Mouse (Mus musculus): ENCODE measurements around the gene Rnf181. TPM values are rescaled to one million over a fixed set of nuclear protein-coding genes. Genes with fewer than 3 reads are reported as not detected.

Rnf181 gene
- polyA plus RNA-seq, 1 experiment from 2014 or later = 136 TPM

- no peak overlapping the region for H3K4me2 ChIP-seq (replicated peaks)
- H3K4me3 ChIP-seq (replicated peaks; ENCODE audit: low read length) = no peak overlapping the region
- peaks cover 32% of the 10 kb centered on the region for H3K27me3 ChIP-seq (ENCODE audit: control insufficient read depth, insufficient read depth, low read length)
- H3K4me1 ChIP-seq (replicated peaks; ENCODE audit: control insufficient read depth, insufficient read depth, low read length) = 0 out of 2 replicates have a peak, but pooled peaks cover 4% of the 10 kb centered on the region
- ATAC-seq (ENCODE audit: low FRiP score) (no peak), DNase-seq (ENCODE audit: low spot score) (no peak)
- no peaks in the 10 kb centered on the region for H3K9me3 ChIP-seq (ENCODE audit: control insufficient read depth, low read length)
- H3K9ac ChIP-seq = no peak overlapping the region
- H3K36me3 ChIP-seq (replicated peaks; ENCODE audit: control insufficient read depth, insufficient read depth) = no peaks in the 10 kb centered on the region
- 87% methylated on average over 8 of the region's 8 CpGs for WGBS
- H3K27ac ChIP-seq = no peak overlapping the region
Observed at GRCm38 (mm10) chr6:72378510-72379234, 11.9 kb upstream of the Rnf181 start.

- H3K4me2 ChIP-seq (replicated peaks) = no peak overlapping the region
- peaks cover 11% of the 10 kb centered on the region for H3K27me3 ChIP-seq (ENCODE audit: control insufficient read depth, insufficient read depth, low read length)
- H3K9ac ChIP-seq = no peak overlapping the region
- H3K9me3 ChIP-seq (ENCODE audit: control insufficient read depth, low read length) = no peaks in the 10 kb centered on the region
- H3K36me3 ChIP-seq (replicated peaks; ENCODE audit: control insufficient read depth, insufficient read depth) = no peaks in the 10 kb centered on the region
- no peak overlapping the region for H3K4me3 ChIP-seq (replicated peaks; ENCODE audit: low read length)
- H3K27ac ChIP-seq = no peak overlapping the region
- no peak for ATAC-seq (ENCODE audit: low FRiP score)
- WGBS = 88% methylated on average over 15 of the region's 15 CpGs
- no peaks in the 10 kb centered on the region for H3K4me1 ChIP-seq (replicated peaks; ENCODE audit: control insufficient read depth, insufficient read depth, low read length)
- no peak for DNase-seq (ENCODE audit: low spot score)
Observed at GRCm38 (mm10) chr6:72374820-72375563, 8.2 kb upstream of the Rnf181 start.

DNA sequence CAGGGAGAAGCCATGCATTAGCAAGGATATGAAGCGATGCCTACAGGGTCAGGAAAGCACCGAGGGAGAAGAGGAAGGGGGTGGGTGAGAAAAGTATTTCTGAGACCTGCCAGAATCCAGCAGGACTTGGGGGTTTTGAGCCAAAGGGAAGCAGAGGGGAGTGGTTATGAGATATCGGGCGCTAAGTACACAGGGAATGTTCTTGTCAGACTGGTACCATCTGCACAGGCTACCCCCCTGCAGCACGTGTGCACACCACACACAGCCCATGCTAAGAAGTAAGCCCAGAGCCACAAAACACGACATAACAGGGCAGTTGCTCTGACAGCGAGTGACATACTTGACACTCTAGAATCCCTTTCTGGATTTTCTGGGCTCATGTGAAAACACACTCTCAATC, 7.5 kb upstream of the Rnf181 start:
- Histone ChIP-seq H3K4me3 (replicated peaks; ENCODE audit: low read length) (no peak overlapping the region), H3K4me2 (replicated peaks) (no peak overlapping the region), H3K27me3 (ENCODE audit: control insufficient read depth, insufficient read depth, low read length) (peaks cover 3% of the 10 kb centered on the region; the same call in 1 of the 2 replicates), H3K27ac (no peak overlapping the region), H3K9ac (no peak overlapping the region), H3K36me3 (replicated peaks; ENCODE audit: control insufficient read depth, insufficient read depth) (no peaks in the 10 kb centered on the region), H3K9me3 (ENCODE audit: control insufficient read depth, low read length) (no peaks in the 10 kb centered on the region), H3K4me1 (replicated peaks; ENCODE audit: control insufficient read depth, insufficient read depth, low read length) (no peaks in the 10 kb centered on the region)
- 74% methylated on average over 7 of the region's 7 CpGs for WGBS
- ATAC-seq (ENCODE audit: low FRiP score) (no peak), DNase-seq (ENCODE audit: low spot score) (no peak)

DNA sequence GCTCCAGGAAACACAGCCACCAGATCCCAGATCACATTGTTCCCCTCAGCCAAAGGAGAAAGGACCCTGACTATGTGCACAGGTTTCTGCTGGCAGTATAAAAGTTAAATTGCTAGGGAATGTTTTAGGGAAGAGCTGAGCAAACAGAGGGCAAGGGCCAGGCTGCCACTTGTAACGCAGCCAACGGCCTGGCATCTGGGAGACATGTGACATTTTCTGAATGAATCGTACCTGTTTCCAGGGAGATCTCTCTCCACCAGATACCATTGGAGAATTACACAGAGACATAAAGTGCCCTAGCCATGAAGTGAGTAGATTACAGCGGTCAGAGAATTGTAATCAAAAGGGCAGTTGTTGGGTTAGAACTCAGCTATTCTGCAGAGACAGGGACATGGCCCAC, 6.4 kb upstream of the Rnf181 start:
- Histone ChIP-seq H3K27me3 (ENCODE audit: control insufficient read depth, insufficient read depth, low read length) (no peaks in the 10 kb centered on the region), H3K9me3 (ENCODE audit: control insufficient read depth, low read length) (no peaks in the 10 kb centered on the region), H3K36me3 (replicated peaks; ENCODE audit: control insufficient read depth, insufficient read depth) (no peaks in the 10 kb centered on the region), H3K4me2 (replicated peaks) (no peak overlapping the region), H3K27ac (no peak overlapping the region), H3K4me1 (replicated peaks; ENCODE audit: control insufficient read depth, insufficient read depth, low read length) (no peaks in the 10 kb centered on the region), H3K9ac (no peak overlapping the region), H3K4me3 (replicated peaks; ENCODE audit: low read length) (no peak overlapping the region)
- WGBS = 93% methylated on average over 4 of the region's 4 CpGs
- DNase-seq (ENCODE audit: low spot score) (no peak), ATAC-seq (ENCODE audit: low FRiP score) (no peak)

DNA sequence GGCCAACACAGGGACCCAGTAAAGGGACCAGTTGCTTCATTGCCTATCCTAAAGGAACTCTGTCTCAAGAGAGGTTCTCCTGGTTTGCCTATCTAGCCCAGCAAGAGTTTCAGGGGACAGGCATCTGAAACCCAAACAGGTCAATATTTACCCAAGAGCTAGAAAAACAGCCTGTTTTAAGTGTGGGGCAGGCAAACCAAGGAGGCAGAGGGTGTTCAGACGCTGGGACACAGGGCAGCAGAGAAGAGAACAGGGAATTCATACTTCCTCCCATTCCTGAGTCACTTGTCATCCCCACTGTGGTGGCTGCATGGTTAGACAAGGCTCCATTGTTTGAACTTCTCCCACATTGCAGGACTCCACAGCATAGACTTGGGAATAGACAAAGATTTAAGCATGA, 4.8 kb upstream of the Rnf181 start:
- Histone ChIP-seq H3K27me3 (ENCODE audit: control insufficient read depth, insufficient read depth, low read length) (no peaks in the 10 kb centered on the region), H3K4me1 (replicated peaks; ENCODE audit: control insufficient read depth, insufficient read depth, low read length) (no peaks in the 10 kb centered on the region), H3K4me2 (replicated peaks) (no peak overlapping the region), H3K9me3 (ENCODE audit: control insufficient read depth, low read length) (no peaks in the 10 kb centered on the region), H3K4me3 (replicated peaks; ENCODE audit: low read length) (no peak overlapping the region), H3K36me3 (replicated peaks; ENCODE audit: control insufficient read depth, insufficient read depth) (no peaks in the 10 kb centered on the region), H3K9ac (no peak overlapping the region), H3K27ac (no peak overlapping the region)
- ATAC-seq (ENCODE audit: low FRiP score) (no peak), DNase-seq (ENCODE audit: low spot score) (no peak)
- whole genome bisulfite sequencing = 33% methylated on average over 1 of the region's 1 CpGs

DNA sequence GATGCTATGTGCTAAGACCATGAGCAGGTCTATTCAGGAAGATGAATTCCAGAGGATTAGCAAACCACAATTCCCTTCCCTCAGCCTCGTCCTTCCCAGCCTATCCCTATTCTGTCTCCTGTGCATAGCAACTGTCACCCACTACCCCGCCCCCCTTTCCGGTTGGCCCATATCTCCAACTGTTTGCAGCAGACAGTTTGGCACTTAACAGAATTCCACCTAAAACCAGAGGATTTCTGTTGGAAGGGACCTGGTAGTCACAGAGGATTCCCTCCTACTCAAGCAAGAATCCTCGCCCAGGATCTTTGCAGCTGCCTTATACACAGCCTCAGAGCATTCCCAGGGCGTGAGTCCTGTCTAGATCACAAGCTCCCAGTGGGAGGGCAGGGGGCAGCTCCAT, 4.4 kb upstream of the Rnf181 start:
- Histone ChIP-seq H3K4me3 (replicated peaks; ENCODE audit: low read length) (no peak overlapping the region), H3K4me1 (replicated peaks; ENCODE audit: control insufficient read depth, insufficient read depth, low read length) (no peaks in the 10 kb centered on the region), H3K36me3 (replicated peaks; ENCODE audit: control insufficient read depth, insufficient read depth) (no peaks in the 10 kb centered on the region), H3K27me3 (ENCODE audit: control insufficient read depth, insufficient read depth, low read length) (no peaks in the 10 kb centered on the region), H3K9me3 (ENCODE audit: control insufficient read depth, low read length) (no peaks in the 10 kb centered on the region), H3K27ac (no peak overlapping the region), H3K4me2 (replicated peaks) (no peak overlapping the region), H3K9ac (no peak overlapping the region)
- DNase-seq (ENCODE audit: low spot score) (no peak), ATAC-seq (ENCODE audit: low FRiP score) (no peak)
- 54% methylated on average over 5 of the region's 5 CpGs for WGBS

- Histone ChIP-seq H3K27ac (no peak overlapping the region), H3K9me3 (ENCODE audit: control insufficient read depth, low read length) (no peaks in the 10 kb centered on the region), H3K4me1 (replicated peaks; ENCODE audit: control insufficient read depth, insufficient read depth, low read length) (no peaks in the 10 kb centered on the region), H3K36me3 (replicated peaks; ENCODE audit: control insufficient read depth, insufficient read depth) (no peaks in the 10 kb centered on the region), H3K27me3 (ENCODE audit: control insufficient read depth, insufficient read depth, low read length) (no peaks in the 10 kb centered on the region), H3K4me2 (replicated peaks) (no peak overlapping the region), H3K4me3 (replicated peaks; ENCODE audit: low read length) (no peak overlapping the region), H3K9ac (no peak overlapping the region)
- 82% methylated on average over 12 of the region's 12 CpGs for WGBS
- ATAC-seq (ENCODE audit: low FRiP score) = no peak
- DNase-seq (ENCODE audit: low spot score) = no peak
Observed at GRCm38 (mm10) chr6:72370091-72370490, 3.3 kb upstream of the Rnf181 start.

GRCm38 (mm10) chr6:72369557-72369956, 2.8 kb upstream of the Rnf181 start:
- no peaks in the 10 kb centered on the region for H3K9me3 ChIP-seq (ENCODE audit: control insufficient read depth, low read length)
- H3K9ac ChIP-seq = no peak overlapping the region
- H3K27ac ChIP-seq = no peak overlapping the region
- no peak for DNase-seq (ENCODE audit: low spot score)
- no peaks in the 10 kb centered on the region for H3K36me3 ChIP-seq (replicated peaks; ENCODE audit: control insufficient read depth, insufficient read depth)
- ATAC-seq (ENCODE audit: low FRiP score) = no peak
- no peaks in the 10 kb centered on the region for H3K4me1 ChIP-seq (replicated peaks; ENCODE audit: control insufficient read depth, insufficient read depth, low read length)
- no peaks in the 10 kb centered on the region for H3K27me3 ChIP-seq (ENCODE audit: control insufficient read depth, insufficient read depth, low read length)
- H3K4me2 ChIP-seq (replicated peaks) = no peak overlapping the region
- H3K4me3 ChIP-seq (replicated peaks; ENCODE audit: low read length) = no peak overlapping the region
- WGBS = 79% methylated on average over 4 of the region's 4 CpGs

DNA sequence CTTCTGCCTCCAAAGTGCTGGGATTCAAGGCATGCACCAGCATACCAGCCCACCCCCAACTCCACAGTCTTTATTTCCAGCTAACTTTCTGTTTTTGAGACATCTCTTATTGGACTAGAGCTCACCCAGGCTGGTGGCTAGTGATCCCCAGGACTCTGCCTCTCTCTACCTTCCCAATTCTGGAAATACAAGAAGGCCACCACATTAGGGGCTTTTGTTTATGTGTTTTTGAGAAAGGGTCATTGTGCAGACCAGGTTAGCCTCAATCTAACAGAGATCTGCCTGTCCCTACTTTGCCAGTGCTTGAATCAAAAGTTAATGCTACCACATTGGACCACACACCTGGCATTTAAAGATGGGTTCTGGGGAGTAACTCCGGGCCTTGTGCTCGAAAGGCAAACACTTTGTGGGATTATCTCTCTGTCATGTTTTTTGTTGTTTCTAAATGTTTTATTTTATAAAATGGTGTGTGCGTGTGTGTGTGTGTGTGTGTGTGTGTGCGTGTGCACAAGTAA, 761 bp upstream of the Rnf181 start:
- no peak overlapping the region for H3K4me2 ChIP-seq (replicated peaks)
- H3K27me3 ChIP-seq (ENCODE audit: control insufficient read depth, insufficient read depth, low read length) = no peaks in the 10 kb centered on the region
- no peaks in the 10 kb centered on the region for H3K9me3 ChIP-seq (ENCODE audit: control insufficient read depth, low read length)
- no peak for DNase-seq (ENCODE audit: low spot score)
- H3K9ac ChIP-seq = no peak overlapping the region
- no peaks in the 10 kb centered on the region for H3K4me1 ChIP-seq (replicated peaks; ENCODE audit: control insufficient read depth, insufficient read depth, low read length)
- ATAC-seq (ENCODE audit: low FRiP score) = no peak
- 77% methylated on average over 4 of the region's 4 CpGs for WGBS
- H3K4me3 ChIP-seq (replicated peaks; ENCODE audit: low read length) = no peak overlapping the region
- H3K27ac ChIP-seq = no peak overlapping the region
- no peaks in the 10 kb centered on the region for H3K36me3 ChIP-seq (replicated peaks; ENCODE audit: control insufficient read depth, insufficient read depth)
